Mouse (Mus musculus) CD4-positive, CD25-positive, alpha-beta regulatory T cell, adult 4 months (primary cell): ENCODE measurements around the gene Srxn1. TPM values are rescaled to one million over a fixed set of nuclear protein-coding genes. Genes with fewer than 3 reads are reported as not detected.

Source experiments
- ATAC-seq: one replicate; pipeline ENCODE4 v1.8.0; 2017
- polyA plus RNA-seq, 2 experiments: library from polyadenylated mRNA; unstranded; fragments of 100-300 nt; shearing (Covaris generic); gene quantifications; one replicate each; pipeline ENCODE4 v1.2.1; 2017

Gene Srxn1
- polyA plus RNA-seq, 2 experiments from 2014 or later: 2.2 to 3.0 TPM

- ATAC-seq: no peak
Measured at GRCm38 (mm10) chr2:152089581-152089980, 15.7 kb upstream of the Srxn1 start.

DNA sequence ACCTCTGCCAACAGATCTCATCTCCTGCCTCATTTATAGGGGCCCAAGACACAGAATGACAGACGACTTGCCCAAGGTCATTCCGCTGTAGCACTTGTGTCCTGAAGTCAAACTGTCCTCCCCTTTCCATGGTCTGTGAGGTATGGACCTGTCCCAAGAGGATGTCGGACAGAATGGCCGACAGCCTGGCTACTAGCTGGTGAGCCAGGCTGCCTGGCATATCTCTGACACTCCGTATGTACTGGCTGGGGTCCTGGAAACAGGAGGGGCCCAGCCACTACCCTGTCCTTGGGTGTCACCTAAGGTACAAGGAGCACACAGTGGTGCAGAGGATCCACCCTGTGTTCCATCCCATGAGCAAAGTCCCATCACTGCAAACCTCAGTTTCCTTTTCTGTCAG lies 14.8 kb upstream of the Srxn1 start:
- no peak for ATAC-seq

DNA sequence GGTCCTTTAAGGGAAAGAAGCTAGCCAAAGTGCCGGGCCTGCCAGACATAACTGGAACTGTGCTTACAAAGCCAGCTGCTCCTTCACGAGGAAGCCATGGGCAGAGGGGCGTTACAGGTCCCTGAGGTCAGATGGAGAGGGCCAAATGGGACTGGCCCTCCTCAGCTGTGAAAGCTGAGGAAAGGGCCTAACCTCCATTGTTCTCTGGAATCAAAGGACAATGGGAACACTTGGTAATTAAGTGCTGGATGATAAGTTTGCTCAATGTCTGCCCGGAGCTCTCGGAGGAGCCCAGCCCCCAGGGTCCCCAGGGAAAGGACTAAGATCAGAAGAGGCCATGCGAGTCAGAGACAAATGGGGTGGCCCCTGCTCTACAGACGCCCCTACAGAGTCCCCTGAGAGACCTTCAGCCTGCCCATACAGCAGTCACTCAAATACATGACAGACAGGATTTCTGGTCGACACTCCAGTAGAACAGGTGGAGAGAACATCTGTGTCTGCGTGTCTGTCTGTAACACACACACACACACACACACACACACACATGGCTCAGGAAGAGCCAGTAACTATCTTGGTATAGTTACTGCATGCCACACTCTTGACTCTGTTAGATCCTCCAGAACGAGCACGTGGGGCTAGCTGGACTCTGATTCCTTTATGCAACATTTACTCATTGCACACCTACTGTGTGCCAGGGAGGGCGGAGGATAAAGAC lies 13.8 kb upstream of the Srxn1 start:
- ATAC-seq: no peak

- ATAC-seq: no peak
Measured at GRCm38 (mm10) chr2:152092927-152093326, 12.4 kb upstream of the Srxn1 start.

DNA sequence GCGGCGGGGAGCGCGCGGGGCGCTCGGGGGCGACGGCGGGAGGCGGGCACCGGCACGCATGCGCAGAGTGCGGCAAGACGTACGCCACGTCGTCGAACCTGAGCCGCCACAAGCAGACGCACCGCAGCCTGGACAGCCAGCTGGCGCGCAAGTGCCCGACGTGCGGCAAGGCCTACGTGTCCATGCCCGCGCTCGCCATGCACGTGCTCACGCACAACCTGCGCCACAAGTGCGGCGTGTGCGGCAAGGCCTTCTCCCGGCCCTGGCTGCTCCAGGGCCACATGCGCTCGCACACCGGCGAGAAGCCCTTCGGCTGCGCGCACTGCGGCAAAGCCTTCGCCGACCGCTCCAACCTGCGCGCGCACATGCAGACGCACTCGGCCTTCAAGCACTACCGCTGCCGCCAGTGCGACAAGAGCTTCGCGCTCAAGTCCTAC lies 11.9 kb upstream of the Srxn1 start:
- no peak for ATAC-seq

GRCm38 (mm10) chr2:152094856-152095545 lies 10.3 kb upstream of the Srxn1 start:
- ATAC-seq: no peak

DNA sequence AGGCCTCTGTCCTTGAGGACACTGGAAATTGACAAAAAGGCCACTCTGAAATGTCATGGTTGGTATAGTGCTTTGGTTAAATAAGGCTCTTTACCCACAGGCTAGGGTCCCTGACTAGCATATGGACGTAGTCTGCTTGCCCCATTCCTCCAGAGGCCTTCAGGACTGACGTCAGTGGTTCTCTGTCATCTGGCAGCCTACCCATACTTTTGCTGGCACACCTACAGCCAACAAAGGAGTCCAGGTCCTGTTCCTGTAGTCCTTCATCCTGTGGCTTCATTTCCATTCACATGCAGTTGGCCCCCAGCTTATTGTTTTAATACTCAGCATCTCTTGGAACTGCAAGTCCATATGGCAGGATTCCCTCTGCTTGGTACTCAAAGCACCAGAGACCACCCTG lies 8.4 kb upstream of the Srxn1 start:
- no peak for ATAC-seq

DNA sequence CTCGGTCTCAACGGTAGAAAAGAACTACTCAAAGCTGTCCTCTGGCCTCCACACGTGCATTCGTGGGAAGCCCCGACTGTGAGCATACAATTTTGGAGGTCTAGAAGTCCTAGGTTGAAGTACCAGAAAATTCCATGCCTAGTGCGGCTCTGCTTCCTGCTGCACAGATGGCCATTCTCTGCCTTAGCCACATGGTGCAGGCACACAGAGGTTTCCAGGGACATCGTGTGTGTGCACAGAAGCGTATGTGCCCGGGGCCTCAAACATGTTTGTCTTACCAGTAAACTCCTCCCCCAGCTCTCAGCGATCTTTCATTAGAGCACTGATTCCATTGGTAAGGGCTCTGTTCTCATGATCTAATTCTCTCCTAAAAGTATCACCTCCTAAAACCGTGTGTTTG lies 7.4 kb upstream of the Srxn1 start:
- ATAC-seq: no peak

DNA sequence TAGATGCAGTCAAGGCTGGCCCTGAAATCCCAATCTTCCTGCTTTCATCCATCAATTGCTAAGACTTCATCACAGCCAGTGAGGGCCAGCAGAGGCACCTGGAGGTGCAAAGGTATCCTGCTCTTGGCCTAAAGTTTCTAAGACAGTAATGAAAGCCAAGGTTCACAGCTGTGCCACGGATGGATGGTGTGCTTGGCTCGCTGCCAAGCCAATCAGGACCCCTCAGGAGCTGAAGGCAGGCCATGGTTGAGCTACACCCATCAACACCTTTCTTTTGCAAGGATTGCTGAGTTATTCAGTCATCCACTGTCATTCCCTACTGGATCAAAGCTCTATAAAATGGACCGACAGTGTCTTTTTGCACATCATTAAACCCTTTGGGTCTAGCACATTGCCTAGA lies 5.8 kb upstream of the Srxn1 start:
- ATAC-seq: no peak

DNA sequence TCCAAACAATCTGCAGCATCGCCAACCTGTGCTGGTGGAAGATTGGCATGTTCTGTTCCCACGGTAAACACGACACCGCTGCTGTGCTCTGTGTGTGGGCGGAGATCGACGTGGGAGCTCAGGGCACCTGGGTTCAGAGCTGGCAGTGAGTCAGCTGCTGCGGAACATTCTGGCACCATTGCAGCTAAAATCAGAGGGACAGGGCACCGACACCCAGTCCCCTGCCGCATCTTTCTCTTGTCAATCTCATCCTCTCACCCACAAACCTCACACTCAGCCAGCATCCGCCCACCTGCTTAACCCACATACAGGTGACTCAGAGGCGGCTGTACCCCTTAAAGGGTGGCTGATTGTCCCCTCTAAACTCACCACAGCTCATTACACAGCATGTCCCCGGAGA lies 3.6 kb upstream of the Srxn1 start:
- no peak for ATAC-seq

DNA sequence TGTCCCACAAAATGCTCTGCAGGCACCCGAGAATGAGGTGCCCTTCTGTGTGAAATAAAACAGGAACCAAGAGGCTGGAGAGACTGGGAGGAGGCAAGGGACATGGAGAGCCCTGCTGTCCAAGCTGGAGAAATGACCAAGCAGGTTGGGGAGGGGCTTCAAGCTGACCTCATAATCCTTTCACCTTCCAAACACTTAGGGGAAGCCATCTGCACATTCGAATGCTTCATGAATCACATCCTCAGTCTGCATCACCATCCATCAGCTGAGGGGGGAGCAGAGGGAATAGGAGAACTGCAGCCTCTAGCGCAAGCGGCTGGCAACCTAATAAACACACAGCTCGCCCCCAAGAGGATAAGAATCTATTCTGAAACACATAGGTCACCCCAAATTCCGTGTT lies 2.9 kb upstream of the Srxn1 start:
- ATAC-seq: no peak

DNA sequence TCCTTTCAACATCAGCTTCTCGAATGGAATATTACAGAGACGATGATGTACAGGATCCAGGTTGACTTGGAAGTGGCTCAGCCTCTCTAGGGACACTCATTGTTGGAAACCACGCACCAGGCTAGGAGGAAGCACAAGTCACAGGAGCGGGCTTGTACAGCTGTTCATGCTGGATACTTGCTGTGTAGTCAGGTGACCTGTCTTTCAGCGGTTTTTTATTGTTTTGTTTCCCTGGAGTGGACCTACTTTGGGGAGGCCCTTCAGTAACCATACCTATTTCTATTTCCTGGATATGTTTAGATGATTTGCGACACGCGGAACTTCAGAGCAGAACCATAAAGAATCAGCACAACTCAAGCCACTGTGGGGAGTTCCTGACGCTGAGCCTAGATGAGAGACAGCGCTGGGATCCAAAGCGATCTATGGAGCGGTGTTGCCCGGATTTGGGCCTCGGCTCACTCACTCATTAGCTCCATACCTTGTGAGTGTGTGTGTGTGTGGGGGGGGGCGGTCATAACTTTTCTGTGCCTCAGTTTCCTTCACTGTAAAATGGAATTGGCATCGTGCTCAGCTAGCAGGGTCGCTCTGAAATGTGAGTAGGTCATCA lies 502 bp upstream of the Srxn1 start:
- ATAC-seq: peak; percentile 35

- ATAC-seq: no peak
Measured at GRCm38 (mm10) chr2:152106225-152106595, 894 bp downstream of the Srxn1 start.

DNA sequence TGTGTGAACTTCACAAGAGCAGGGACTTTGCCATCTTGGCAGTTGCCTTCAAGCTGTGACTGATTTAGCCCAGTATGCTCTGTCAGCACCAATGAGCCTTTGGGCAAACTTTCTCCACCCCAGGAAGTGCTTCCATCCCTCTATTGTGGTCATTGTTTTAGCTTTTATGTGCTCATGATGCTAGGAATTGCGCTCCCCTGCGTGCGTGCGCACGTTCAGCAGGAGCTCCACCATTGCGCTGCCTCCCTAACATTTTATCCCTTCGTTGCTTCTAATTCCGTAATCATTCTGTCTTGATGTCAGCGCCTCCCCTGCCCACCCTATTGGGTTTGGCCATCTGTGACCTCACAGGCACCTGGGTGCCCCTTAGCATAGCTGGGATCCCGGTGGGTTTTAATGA lies 1.3 kb downstream of the Srxn1 start:
- no peak for ATAC-seq

- ATAC-seq: no peak
Measured at GRCm38 (mm10) chr2:152108702-152109101, 3.4 kb downstream of the Srxn1 start.

DNA sequence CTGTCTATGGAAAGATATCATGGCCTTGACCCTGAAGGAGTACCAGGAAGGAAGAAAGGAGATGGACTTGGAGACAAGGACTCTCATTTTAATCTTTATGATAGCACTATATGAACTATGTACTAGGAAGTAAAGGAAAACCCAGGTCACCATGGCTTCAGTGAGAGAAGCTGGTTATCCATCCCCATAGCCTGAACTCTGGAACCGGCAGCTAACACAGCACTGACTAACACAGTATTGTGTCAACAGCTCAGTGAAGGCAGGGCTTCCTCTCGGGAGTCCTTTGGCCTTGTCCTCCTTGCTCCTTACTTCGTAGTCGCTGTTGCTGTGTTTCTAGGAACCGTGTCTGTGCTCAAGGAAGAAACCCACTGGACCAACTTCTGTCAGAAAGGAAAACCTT lies 4.1 kb downstream of the Srxn1 start:
- ATAC-seq: no peak

DNA sequence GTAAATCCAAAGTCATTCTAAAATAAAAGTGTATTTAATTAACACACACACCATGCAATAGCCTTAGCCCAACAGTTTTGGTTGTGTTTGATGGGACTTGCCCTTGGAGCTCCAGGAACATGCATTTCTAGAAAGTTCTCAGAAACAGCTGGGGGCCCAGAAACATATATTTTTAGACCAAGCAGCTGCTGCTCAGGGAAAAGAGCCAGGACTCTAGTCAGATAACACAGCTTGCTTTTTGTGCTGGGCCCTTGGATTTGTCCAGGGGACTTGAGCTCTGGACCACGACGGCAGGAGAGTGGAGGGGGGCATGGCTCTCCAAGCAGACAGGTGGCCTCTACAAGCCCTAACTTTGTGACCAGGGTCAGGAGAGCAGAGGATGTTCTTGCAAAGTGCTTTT lies 6.0 kb downstream of the Srxn1 start:
- ATAC-seq: no peak

- peak; percentile 81 for ATAC-seq
Measured at GRCm38 (mm10) chr2:152111920-152112319, 6.6 kb downstream of the Srxn1 start.

DNA sequence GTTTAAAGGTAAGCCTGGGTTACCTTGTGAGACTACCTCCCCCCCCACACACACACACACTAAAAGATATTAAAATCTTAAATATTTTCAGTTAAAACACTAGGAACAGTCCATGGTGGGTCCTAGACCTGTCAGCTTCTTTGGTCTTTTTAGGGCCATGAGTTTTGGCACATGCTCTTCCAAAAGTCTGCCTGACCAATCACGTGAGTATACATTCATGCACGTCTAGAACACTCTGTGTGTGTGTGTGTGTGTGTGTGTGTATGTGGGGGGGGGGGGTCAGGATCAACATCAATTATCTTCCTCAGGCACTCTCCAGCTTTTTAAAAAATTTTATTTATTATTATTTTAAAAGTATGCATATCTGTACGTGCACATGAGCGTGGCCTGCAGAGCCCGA lies 7.2 kb downstream of the Srxn1 start:
- ATAC-seq: no peak

GRCm38 (mm10) chr2:152112970-152113369 lies 7.7 kb downstream of the Srxn1 start:
- no peak for ATAC-seq

DNA sequence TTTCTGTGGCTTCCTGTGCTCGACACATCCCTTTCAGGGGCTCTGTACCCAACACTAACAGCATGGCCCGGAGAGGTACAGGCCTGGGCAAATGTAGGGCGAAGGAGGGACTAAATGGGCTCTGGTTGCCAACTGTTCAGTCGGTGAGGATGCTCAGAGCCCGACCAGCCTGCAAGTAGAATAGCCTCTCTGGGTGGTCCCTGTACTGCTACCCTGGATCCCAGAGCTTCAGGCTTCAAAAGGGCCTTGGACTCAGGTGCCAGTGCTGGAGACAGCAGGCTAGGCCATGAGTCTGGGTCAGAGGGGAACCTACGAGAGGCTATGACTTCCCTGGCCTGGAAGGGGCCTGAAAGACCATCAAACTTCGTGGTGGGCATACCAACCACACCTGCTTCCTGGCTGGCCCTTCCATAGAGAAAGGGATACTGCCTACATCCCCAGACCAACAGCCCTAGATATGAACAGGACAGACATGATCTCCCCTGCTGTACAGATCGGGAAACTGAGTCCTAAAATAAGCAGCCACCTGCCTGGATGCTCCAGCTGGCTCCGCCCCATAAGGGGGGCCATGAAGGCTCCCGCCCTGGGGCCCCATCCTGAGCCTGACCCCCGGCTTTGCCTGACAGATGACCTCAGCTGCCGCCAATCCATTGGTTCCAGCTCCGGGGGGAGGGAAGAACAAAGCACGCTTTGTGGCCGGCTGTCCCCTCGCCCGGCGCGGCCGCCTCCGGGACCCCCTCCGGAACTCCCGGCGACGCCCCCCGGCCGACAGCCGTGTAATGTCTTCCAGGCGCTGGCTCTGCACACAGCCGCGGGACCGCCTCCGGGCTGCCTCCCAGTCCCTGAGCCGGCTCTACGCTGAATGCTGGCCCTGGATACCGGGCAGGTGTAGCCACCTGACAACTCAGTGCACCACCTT lies 9.0 kb downstream of the Srxn1 start:
- ATAC-seq: no peak

GRCm38 (mm10) chr2:152117694-152118093 lies 12.4 kb downstream of the Srxn1 start:
- no peak for ATAC-seq
